Mouse (Mus musculus) activated CD4-positive, CD25-positive, alpha-beta regulatory T cell, adult 4 months (primary cell): ENCODE data around the gene Prl. TPM values are rescaled to one million over a fixed set of nuclear protein-coding genes. Genes with fewer than 3 reads are reported as not detected.
"Not testable (repeated sequence)": the region's sequence is repeated elsewhere in the genome, so short reads cannot be mapped to it uniquely, and the experiment has no call there.

Experiments
- ATAC-seq: one replicate; pipeline ENCODE4 v1.8.0; 2017
- polyA plus RNA-seq, 2 experiments: library from polyadenylated mRNA; unstranded; fragments of 100-300 nt; shearing (Covaris generic); gene quantifications; one replicate each; pipeline ENCODE4 v1.2.1; 2017

Prl gene
- polyA plus RNA-seq: under 1 TPM in 1 of 2 experiments, not detected in 1; 0.56 TPM

- ATAC-seq: no peak
These were observed at the start of gene Prl for GRCm38 (mm10) chr13:27057270-27057669. Gene Prl (plus strand): TSS chr13:27057570.

- no peak for ATAC-seq
These were observed 30.8 kb upstream of the Prl start for GRCm38 (mm10) chr13:27026614-27027013.

GRCm38 (mm10) chr13:27027376-27027775, 30.0 kb upstream of the Prl start:
- no peak for ATAC-seq

GRCm38 (mm10) chr13:27028501-27029240, 28.7 kb upstream of the Prl start:
- ATAC-seq: no peak

GRCm38 (mm10) chr13:27031101-27031852, 26.1 kb upstream of the Prl start:
- ATAC-seq: no peak

GRCm38 (mm10) chr13:27031853-27032240, 25.5 kb upstream of the Prl start:
- ATAC-seq: no peak

GRCm38 (mm10) chr13:27032998-27033397, 24.4 kb upstream of the Prl start:
- ATAC-seq: no peak

GRCm38 (mm10) chr13:27042185-27042584, 15.2 kb upstream of the Prl start:
- ATAC-seq: no peak

- ATAC-seq: no peak
These were observed 14.0 kb upstream of the Prl start for GRCm38 (mm10) chr13:27043326-27043725.

- no peak for ATAC-seq
These were observed 1.8 kb downstream of the Prl start for GRCm38 (mm10) chr13:27059177-27059576.

- not testable (repeated sequence) for ATAC-seq
These were observed 36.5 kb downstream of the Prl start, which contains the start of gene Prl3d1 for GRCm38 (mm10) chr13:27093890-27094289. Gene Prl3d1 (plus strand): TSS chr13:27094190.

Other genes with a start within 250 kb of the Prl start
- gene Prl3d1, start 36.6 kb downstream of the Prl start, polyA plus RNA-seq: not detected
- not detected for gene Prl3d2, start 64.1 kb downstream of the Prl start, polyA plus RNA-seq
- not detected for gene Prl3d3, start 99.2 kb downstream of the Prl start, polyA plus RNA-seq
- gene Prl3c1, start 139.1 kb downstream of the Prl start, polyA plus RNA-seq: not detected
- gene Prl3b1, start 184.3 kb downstream of the Prl start, polyA plus RNA-seq: not detected
- not detected for gene Prl3a1, start 201.9 kb downstream of the Prl start, polyA plus RNA-seq